Mouse (Mus musculus) thymus, postnatal 36 days (tissue): Measurements from ENCODE around the gene Tanc1.
A peak's percentile ranks its signal among the peaks of the same experiment; 100 is the strongest.
"Not testable (repeated sequence)": the region's sequence is repeated elsewhere in the genome, so short reads cannot be mapped to it uniquely, and the experiment has no call there.

ENCODE experiments used
- DNase-seq, 2 experiments: peaks; one replicate each; pipeline ENCODE4 v3.0.0; 2022; ENCODE audit warnings: mixed read lengths in 2 of 2

The Tanc1 gene

GRCm38 (mm10) chr2:59841189-59841939 lies 229.5 kb downstream of the Tanc1 start:
- no peak for DNase-seq

- DNase-seq, result no peak
Observed at GRCm38 (mm10) chr2:59841944-59842343, 230.1 kb downstream of the Tanc1 start.

- DNase-seq, result no peak
Observed at GRCm38 (mm10) chr2:59842556-59843008, 230.7 kb downstream of the Tanc1 start.

- DNase-seq, result no peak
Observed at GRCm38 (mm10) chr2:59843156-59843555, 231.3 kb downstream of the Tanc1 start.

- no peak for DNase-seq
Observed at GRCm38 (mm10) chr2:59843848-59844247, 232.0 kb downstream of the Tanc1 start.

GRCm38 (mm10) chr2:59851885-59852284 lies 240.0 kb downstream of the Tanc1 start:
- DNase-seq, result not testable (repeated sequence)

- DNase-seq, result no peak
Observed at GRCm38 (mm10) chr2:59852916-59853315, 241.1 kb downstream of the Tanc1 start.

GRCm38 (mm10) chr2:59853543-59853942 lies 241.7 kb downstream of the Tanc1 start:
- no peak for DNase-seq

- DNase-seq, result no peak
Observed at GRCm38 (mm10) chr2:59854363-59854762, 242.5 kb downstream of the Tanc1 start.

- no peak for DNase-seq
Observed at GRCm38 (mm10) chr2:59862618-59863017, 250.8 kb downstream of the Tanc1 start.

- DNase-seq, result no peak
Observed at GRCm38 (mm10) chr2:59870526-59870925, 258.7 kb downstream of the Tanc1 start.

GRCm38 (mm10) chr2:59876482-59876881 lies 264.6 kb downstream of the Tanc1 start:
- DNase-seq, result no peak

- DNase-seq, result peak in 1 of 2 experiments; percentile 11
Observed at GRCm38 (mm10) chr2:59877335-59877734, 265.5 kb downstream of the Tanc1 start.

GRCm38 (mm10) chr2:59878221-59878620 lies 266.4 kb downstream of the Tanc1 start:
- DNase-seq, result no peak

- no peak for DNase-seq
Observed at GRCm38 (mm10) chr2:59881404-59881803, 269.6 kb downstream of the Tanc1 start.

GRCm38 (mm10) chr2:59881831-59882741 lies 270.2 kb downstream of the Tanc1 start, which contains the start of gene Wdsub1:
Wdsub1 (minus strand) TSS chr2:59882591.
- peak; percentile 93 to 94 for DNase-seq

- no peak for DNase-seq
Observed at GRCm38 (mm10) chr2:59882742-59883281, 271.0 kb downstream of the Tanc1 start.

GRCm38 (mm10) chr2:59889699-59890098 lies 277.9 kb downstream of the Tanc1 start:
- DNase-seq, result no peak
